Mouse (Mus musculus) adrenal gland (tissue): ENCODE measurements around the gene Stk11.

Experiments
- intact Hi-C: fragments of 180-260 bp; cut with DNase I; formaldehyde crosslinking; loops from one replicate; pipeline ENCODE4 v1.15.1; 2025

The Stk11 gene

DNA sequence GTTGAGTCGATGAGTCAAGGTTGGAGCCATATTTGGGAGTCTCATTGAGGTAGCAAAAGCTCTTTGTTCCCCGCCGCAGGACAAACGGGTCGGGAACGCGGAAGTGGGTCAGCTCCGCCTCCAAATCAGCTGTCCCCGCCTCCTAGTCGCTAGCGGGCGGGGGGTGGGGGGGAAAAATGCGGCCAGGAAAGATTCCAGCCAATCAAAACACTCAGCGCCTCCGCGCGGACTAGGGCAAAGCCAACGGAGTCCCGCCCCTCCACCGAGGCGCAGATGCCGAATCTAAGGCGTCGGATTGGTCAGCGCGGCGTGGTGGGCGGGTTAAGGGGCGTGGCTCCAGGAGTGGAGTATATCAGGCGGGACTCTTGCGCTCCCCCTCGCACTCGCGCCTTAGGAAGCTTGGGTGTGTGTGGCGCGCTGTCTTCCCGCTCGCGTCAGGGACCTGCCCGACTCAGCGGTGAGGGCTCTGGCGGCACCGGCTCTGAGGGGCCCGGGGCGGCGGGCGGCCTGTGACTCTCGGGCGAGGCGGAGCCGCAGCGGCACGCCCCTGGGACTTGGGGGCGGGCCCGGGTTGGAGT, 51.9 kb downstream of the Stk11 start:
- intact Hi-C loops: no loop called here

DNA sequence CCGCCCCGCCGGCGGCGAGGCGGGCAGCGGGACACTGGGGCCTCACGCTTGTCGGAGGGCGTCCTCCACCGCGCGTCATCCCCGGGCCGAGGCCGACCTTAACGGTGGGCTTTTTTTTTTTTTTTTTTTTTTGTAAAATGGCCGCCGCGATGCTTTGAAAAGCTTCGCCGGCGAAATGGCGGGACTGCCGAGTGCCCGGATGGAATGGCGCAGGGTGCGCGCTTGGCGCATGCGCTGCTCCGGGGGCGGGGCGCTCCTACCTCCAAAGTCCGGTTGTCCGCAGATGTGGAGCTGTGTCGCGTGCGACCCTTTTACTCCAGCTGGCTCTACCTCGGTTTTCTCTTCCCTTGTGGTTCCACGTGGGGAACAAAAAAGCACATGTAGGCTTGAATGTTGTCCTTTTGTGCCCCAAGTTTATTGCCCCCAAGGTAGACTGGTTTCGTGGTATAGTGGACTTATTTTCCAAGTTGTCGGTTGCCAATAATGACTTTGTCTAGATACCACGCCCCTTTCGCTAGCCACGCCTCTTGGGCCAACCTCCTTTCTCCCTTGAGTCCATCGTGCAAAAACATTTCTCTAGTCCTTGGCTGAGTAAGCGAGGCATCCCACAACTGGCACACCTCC, 52.5 kb downstream of the Stk11 start:
- intact Hi-C loops: no loop called here

DNA sequence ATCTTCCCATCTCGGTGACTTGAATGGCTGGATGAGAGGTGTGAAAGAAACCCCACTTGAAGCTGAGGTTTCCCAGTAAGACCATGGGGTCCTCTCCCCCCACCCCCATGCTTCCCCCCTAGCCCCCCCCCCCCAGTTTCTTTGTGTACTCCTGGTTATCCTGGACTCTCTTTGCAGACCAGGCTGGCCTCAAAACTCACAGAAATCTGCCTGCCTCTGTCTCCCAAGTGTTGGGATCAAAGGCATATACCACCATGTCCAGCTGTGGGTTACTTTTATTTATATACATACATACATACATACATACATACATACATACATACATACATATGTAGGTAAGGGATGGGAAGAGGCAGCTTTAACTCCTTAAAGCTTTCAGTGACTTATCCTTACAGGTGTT, 53.5 kb downstream of the Stk11 start:
- intact Hi-C loops: no loop called here

DNA sequence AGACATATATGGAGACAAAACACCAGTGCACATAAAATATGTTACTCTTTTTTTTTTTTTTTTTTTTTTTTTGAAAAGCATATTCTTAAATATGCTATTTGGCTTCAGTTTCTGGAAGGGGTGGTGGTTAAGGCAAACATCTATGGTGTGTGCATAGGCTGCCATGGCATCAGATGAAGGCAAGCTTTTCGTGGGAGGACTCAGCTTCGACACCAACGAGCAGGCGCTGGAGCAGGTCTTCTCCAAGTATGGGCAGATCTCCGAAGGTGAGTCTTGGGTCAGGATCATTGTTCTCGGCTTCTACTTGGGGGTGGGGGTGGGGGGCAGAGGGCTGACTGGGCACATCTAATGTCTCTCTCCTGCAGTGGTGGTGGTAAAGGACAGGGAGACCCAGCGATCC, 54.0 kb downstream of the Stk11 start:
- intact Hi-C loops: no loop called here

DNA sequence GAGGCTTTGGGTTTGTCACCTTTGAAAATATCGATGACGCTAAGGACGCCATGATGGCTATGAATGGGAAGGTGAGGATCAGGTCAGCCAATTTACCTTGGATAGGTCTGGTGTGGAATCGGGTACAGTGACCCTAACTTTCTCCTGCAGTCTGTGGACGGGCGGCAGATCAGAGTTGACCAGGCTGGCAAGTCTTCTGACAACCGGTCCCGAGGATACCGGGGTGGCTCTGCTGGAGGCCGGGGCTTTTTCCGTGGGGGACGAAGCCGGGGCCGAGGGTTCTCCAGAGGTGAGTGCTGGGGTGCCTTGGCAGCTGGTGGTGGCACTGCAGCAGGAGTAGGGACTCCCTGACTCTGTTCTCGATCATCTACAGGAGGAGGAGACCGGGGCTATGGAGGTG, 54.4 kb downstream of the Stk11 start:
- intact Hi-C loops: no loop called here

DNA sequence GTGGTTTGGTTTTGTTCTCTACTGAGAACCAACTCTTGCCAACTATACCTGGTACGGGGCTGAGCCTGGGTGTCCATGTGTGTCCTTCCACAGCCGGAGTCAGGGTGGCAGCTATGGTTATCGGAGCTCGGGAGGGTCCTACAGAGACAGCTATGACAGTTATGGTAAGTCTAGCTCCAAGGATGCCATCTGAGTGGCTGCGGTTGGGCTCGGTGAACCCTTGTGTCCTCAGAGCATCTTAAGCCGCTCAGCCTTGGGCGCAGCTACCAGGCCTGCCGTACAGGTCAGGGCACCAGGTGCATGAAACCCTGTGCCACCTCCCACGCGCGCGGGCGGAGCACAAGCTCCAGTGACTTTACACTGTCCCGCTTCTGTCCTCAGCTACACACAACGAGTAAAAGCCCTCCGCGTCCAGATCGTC, 55.0 kb downstream of the Stk11 start:
- intact Hi-C loops: no loop called here

DNA sequence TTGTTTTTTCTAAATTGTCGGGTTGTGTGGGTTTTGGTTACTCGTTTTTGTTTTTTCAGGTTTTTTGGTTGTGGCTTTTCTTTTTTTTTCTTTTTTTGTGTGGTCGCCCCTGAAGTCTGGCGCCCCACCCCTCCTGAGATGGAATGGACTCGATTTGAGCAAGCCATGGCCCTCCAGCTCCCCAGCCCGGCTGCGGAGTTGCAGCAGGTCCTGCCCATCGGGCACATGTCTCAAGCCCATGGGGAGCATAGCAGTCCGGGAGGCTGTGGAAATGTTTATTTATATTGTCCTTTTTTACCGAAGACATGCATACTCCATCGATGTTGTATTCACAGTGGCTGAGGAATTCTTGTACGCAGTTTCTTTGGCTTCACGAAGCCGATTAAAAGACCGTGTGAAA, 55.6 kb downstream of the Stk11 start:
- intact Hi-C loops: no loop called here

DNA sequence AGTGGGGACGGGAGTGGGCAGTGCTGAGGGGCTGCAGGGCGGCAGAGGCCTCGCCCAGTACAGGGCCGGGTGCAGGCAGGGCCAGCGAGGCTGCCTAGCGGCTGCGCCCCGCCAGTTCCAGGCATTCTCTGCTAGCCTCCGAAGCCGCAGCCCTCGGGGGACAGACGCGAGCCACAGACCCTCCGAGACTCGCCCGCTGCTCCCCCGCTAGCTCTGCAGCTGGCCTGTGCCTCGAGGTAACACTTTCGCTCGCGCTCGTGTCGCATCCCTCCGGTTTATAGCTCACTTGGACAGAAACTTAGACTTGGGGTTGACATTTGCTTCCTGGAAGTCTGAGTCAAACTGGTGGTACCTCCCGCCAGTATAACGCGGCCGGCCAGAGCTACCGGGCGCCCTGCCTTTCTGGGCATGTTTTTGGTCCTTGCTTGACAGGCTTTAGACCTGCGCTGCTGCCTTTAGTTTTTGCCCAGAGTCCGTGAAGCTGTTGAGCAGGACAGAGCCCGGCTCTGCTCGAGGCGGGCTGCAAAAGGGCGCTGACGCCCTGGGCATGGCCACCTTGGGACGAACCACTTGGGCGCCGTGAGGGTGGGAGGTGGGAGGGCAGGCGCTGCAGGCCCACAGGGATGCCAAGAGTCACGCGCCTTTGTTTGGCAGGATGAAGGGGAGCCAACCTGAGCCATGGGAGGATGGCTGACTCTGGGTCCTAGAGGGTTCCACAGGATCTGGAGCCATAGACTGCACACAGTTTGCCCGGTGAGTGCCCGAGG, 56.3 kb downstream of the Stk11 start:
- intact Hi-C loops: no loop called here

DNA sequence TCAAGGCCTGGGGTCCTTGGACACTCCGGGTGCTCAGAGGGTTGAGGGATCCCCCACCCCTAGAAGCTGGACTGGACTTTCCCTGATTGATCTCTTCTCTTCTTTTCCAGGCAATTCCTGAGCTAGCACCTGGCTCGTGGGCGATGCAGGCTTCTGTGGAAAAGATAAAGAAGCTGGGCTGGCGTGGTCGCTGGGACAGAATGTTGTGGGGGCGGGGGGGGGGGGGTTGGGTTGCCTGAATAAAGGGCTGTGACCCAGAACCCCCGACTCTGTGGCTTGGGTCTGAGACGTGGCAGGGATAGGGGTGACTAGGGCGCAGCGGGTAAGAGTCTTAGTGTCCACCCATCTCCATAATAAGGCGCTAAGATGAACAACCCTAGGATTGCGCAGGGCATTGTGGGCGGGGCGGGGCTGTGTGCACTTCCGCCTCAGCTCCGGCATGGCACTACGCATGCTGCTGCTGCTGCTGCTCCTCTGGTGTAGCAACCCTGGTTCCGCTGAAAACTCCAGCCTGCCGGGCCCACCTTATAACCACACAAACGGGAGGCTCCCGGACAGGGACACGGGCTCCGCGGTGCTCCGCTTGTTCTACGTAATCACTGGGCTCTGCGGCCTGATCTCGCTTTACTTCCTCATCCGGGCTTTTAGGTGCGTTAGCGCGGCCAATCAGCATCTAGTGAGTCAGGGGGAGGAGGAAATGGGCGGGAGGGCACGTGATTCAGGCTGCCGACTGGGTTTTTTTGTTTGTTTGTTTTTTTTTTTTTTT, 57.1 kb downstream of the Stk11 start, which contains the start of gene 1600002K03Rik:
Gene 1600002K03Rik, plus strand, starts transcription at position 418 of the 766 bp plus-strand sequence.
- intact Hi-C loops: no loop called here

DNA sequence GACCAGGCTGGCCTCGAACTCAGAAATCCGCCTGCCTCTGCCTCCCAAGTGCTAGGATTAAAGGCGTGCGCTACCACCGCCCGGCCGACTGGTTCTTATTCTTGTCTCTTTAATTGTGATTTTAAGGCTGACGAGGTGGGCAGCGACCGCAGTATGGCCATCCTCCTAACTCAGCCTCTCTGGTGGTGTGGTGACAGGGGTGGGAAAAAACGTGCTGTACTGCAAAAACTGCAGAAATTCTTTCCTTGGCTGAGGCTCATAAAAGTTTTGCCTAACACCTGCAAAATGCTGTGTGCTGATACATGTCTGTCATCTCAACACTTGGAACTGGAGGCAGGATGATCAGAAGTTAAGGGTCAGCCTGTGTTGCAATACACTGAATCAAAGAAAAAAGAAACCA, 57.8 kb downstream of the Stk11 start:
- intact Hi-C loops: no loop called here

DNA sequence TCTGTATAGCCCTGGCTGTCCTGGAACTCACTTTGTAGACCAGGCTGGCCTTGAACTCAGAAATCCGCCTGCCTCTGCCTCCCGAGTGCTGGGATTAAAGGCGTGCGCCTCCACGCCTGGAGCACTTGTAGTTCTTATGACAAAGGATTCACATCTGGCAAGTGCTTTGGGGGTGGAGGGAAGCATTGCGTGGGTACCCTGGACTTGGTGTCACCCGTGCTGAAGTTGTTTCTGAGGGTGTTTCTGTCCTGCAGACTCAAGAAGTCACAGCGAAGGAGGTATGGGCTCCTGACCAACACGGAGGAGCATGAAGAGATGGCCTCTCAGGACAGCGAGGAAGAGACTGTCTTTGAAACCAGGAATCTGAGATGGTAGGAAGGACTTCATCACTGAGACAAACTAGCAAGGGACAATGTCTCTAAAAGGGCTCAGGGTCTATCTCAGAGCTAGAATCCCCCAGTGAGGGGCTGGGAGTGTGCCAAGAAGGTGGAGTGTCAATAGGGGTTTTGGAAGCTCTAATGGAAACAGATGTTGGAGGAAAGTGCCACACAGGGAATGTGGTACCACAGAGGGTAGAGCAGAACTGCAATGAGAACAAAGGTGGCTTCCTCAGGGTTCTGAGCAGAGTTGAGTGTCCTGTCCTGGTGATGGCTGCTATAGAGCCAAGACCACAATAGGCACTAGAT, 58.5 kb downstream of the Stk11 start:
- intact Hi-C loops: no loop called here

DNA sequence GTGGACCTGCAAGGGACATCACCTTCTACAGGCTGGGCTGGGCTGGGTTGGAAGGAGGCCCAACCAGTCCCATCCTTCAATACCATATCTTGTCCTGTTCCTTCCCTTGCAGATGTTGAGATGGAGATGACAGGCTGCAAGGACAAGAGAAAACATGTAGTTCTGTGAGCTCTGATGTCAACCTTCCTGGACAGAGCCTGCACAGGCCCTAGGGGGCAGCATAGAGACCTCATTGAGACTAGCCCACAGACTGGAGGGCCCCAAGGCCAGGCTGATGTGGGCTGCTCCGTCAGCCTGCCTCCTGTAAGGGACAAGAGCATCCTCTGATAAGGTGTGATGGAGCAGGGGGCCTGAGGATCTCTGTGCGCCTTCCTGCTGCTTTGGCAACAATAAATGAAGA, 59.1 kb downstream of the Stk11 start:
- intact Hi-C loops: loop anchor here (1.0 kb wide), 1 partner anchor 71 kb away; no protein-coding TSS in a partner anchor

DNA sequence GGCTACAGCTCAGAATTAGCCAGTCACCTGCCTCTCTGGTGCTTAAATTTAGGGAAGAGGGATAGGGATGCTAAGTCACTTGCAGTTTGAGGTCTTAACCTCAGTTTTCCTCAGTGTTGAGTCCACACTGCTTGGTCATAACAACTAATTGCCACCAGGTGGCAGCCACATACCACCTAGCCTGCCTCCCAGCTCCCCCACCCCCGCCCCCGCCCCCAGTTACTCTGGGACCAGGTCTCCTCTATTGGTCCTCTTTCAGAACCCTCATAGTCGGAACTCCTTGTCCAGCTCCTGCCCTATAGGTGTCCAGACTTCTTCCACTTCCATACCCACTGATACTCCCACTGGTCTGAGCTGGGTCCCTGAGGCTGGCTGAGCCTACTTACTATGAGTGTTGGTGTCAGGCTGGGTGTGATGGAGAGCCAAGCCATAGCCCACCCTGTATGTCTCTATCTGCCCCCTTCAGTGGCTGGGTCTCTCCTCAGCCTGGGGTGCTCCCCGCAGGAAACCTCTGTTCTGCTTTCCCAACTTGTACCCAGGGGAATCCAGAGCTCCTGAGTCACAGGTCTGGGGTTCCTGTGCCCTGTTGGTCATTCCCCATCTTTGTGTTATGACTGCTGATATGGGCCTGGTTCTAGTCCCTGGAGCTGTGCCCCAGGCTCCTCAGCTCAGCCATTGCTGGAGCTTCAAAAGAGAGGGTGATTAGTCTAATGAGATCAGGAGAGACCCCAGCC, 60.1 kb downstream of the Stk11 start:
- intact Hi-C loops: loop anchor here (1.0 kb wide), 1 partner anchor 70 kb away; no protein-coding TSS in a partner anchor

DNA sequence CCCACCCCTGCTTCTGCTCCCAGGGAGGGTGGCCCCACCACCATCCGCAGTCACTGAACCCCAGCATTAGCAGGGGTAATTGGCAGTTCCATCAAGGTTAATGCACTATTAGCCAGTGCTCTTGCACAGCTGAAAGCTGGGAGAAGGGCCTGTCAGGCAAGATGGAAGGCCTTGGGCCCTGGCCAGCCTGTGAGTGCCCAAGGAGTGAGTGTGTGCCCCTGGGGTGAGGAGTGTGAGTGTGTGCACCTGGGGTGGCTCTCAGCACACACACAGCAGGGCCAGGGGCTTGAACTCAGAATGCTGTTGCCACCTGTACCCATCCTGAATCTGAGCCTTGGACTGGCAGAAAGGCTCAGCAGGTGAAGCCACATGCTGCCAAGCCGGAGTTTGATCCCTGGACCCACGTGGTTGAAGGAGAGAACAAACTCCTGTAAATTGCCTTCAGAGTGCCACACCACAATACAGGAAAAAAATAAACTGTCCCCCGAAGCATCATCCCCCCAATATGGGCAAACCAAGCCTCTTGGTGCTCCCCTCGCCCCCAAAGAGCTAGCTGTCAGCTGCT, 60.7 kb downstream of the Stk11 start:
- intact Hi-C loops: no loop called here

DNA sequence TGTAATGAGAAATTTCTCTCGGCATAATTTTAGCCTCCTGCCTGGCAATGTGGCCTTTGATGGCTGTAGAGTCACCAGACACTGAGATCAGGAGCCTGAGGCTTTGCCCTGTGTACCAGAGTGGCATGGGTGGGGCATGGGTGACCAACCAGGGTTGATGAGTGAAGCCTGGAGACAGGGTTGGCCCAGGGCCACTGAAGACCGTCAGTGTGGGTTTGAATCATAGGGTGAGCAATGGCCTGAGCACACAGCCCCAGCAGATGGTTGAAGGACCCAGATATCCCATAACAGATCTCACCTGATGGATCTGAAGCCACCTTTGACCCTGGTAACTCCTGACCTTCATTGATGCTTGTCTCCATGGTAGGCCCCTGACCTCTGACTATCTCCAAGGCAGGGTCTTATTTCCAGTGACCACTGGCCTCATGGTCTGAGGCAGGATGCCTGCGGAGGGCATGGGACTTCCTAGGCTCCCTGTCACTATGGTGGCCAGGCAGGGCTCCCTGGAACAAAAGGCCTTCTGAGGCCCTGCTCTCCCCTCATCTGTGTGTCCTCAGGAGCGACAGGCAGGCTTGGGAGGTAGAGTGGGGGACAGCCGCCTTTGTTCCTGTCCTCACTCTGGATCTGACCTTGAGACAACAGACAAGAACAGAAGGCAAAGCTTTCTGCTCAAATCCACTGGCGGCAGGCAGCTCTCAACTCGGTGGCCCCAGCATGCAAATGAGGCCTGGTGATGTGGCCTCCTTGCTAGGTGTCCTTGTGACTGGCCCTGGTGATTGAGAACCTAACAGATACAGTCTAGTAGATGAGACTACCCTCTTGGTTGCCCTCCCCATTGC, 62.1 kb downstream of the Stk11 start:
- intact Hi-C loops: no loop called here

DNA sequence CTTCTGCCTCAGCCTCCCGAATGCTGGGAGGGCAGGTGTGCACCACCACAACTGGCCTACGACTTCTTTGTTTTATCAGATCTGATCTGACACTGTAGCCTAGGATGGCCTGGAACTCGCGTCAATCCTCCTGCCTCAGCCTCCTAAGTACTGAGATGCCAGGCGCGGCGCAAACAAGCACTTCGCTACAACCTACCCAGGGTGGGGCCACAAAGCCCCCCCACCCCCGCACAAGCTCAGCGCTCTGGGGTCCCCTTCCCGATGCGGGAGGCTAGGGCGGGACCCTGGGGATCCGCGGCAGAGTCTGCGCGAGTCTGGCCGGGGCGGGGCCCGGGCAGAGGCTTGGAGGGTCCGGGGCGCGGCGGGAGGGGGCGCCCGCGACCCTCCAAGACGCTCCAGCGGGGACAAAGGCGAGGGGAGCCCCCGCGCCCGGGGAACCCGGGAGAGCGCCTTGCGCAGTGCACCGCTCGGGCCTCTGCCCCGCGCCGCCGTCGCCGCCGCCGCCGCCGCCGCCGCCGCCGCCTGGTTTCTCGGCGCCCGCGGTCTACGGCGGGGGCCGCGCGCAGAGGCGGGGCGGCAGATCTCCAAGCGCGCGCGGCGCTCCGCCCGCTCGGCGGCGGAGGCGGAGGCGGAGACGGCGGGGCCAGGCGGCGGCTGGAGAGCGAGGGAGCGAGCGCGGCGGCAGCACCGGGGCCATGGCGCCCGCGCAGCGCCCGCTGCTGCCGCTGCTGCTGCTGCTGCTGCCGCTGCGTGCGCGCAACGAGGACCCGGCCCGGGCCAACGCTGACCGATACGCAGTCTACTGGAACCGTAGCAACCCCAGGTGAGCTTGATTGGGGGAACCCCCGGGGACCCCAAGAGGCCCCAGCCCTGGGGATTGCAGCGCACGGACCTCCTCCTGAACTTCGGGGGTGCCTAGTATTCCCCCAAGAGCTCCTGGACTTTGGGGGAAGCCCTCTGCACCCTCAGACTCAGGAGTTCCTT, 63.8 kb downstream of the Stk11 start, which contains the start of gene Efna2:
Gene Efna2, plus strand, starts transcription at position 415 of the 984 bp plus-strand sequence.
- intact Hi-C loops: no loop called here
